ENCODE assay signal across 8 mouse cellular contexts in genomic region chr12:111041196-111041595, GRCm38 (mm10). TPM values are rescaled to one million over a fixed set of nuclear protein-coding genes. Genes with fewer than 3 reads are reported as not detected.
DNase-seq lines count a peak whose midpoint lies in the region; ATAC-seq and TF ChIP-seq lines count a peak whose summit lies in the region.

No protein-coding gene starts in this region.

- H3K27me3 ChIP-seq in forebrain, embryonic 16.5 days (replicated peaks; ENCODE audit: control insufficient read depth, insufficient read depth, low read length) = no peaks in the 10 kb centered on the region
- H3K27me3 ChIP-seq in intestine, postnatal 0 days (replicated peaks; ENCODE audit: control insufficient read depth, insufficient read depth, low read length) = no peaks in the 10 kb centered on the region
- H3K27me3 ChIP-seq in lung, embryonic 15.5 days = no peaks in the 10 kb centered on the region

- peak overlapping the region; percentile 99 for H3K4me3 ChIP-seq in forebrain, embryonic 16.5 days (replicated peaks; ENCODE audit: low read length)
- H3K4me3 ChIP-seq in intestine, postnatal 0 days (ENCODE audit: low read depth, low read length) = peak overlapping the region; percentile 90
- peak overlapping the region; percentile 93 for H3K4me3 ChIP-seq in lung, embryonic 15.5 days

- H3K27ac ChIP-seq in forebrain, embryonic 16.5 days (ENCODE audit: low read length) = no peak overlapping the region
- H3K27ac ChIP-seq in intestine, postnatal 0 days (ENCODE audit: low read depth, low read length) = no peak overlapping the region
- H3K27ac ChIP-seq in lung, embryonic 15.5 days = no peak overlapping the region

- ATAC-seq in forebrain, embryonic 16.5 days = no peak
- ATAC-seq in intestine, postnatal 0 days = no peak
- ATAC-seq in lung, embryonic 15.5 days (ENCODE audit: borderline replicate concordance, extremely low read depth, low FRiP score, low TSS enrichment) = no peak
- 0 out of 2 replicates have a peak, but pooled peaks have one; percentile 11 for ATAC-seq in neutrophil, adult 5-6 weeks (ENCODE audit: extremely low read depth, insufficient number of reproducible peaks, low FRiP score, poor library complexity, severe bottlenecking)
- ATAC-seq in granulocyte monocyte progenitor cell, adult 5-6 weeks (replicated peaks; ENCODE audit: poor library complexity, severe bottlenecking) = no peak

- DNase-seq in Muller cell, postnatal 12 days (ENCODE audit: inconsistent ontology term) = peak; percentile 39
- DNase-seq in cerebellum, adult 18-20 months = peak; percentile 33
- no peak for DNase-seq in layer of hippocampus, adult 8-10 months (ENCODE audit: low spot score in 2 of 2)

- H3K9ac ChIP-seq in forebrain, embryonic 16.5 days (replicated peaks; ENCODE audit: low read depth, low read length) = 0 out of 2 replicates have a peak overlapping the region, but pooled peaks have one; percentile 30
- no peak overlapping the region for H3K9ac ChIP-seq in intestine, postnatal 0 days (ENCODE audit: low read depth, low read length)
- H3K9ac ChIP-seq in lung, embryonic 15.5 days = 0 out of 2 replicates have a peak overlapping the region, but pooled peaks have one; percentile 93

- peaks cover 18% of the 10 kb centered on the region for H3K4me1 ChIP-seq in forebrain, embryonic 16.5 days (replicated peaks; ENCODE audit: control insufficient read depth, insufficient read depth, low read length)
- H3K4me1 ChIP-seq in intestine, postnatal 0 days (replicated peaks; ENCODE audit: control insufficient read depth, insufficient read depth, low read length) = peaks cover 5% of the 10 kb centered on the region; the same call in 1 of the 2 replicates
- peaks cover 21% of the 10 kb centered on the region for H3K4me1 ChIP-seq in lung, embryonic 15.5 days

- peak overlapping the region; percentile 83 for H3K4me2 ChIP-seq in forebrain, embryonic 16.5 days (ENCODE audit: low read length)
- peak overlapping the region; percentile 100 for H3K4me2 ChIP-seq in intestine, postnatal 0 days (replicated peaks; ENCODE audit: low read depth)
- H3K4me2 ChIP-seq in lung, embryonic 15.5 days = peak overlapping the region; percentile 92

- H3K36me3 ChIP-seq in forebrain, embryonic 16.5 days (ENCODE audit: control insufficient read depth, insufficient read depth) = no peaks in the 10 kb centered on the region
- peaks cover 13% of the 10 kb centered on the region for H3K36me3 ChIP-seq in intestine, postnatal 0 days (ENCODE audit: control insufficient read depth, insufficient read depth)
- peaks cover 9% of the 10 kb centered on the region; the same call in 1 of the 2 replicates for H3K36me3 ChIP-seq in lung, embryonic 15.5 days

- peak; percentile 78 for TF ChIP-seq CTCF in intestine, postnatal 0 days (IDR thresholded peaks at IDR 0.05; ENCODE audit: low read depth)

- 43% methylated on average over 4 of the region's 4 CpGs for WGBS in forebrain, embryonic 16.5 days
- 23% methylated on average over 4 of the region's 4 CpGs for WGBS in intestine, postnatal 0 days
- WGBS in lung, embryonic 15.5 days = 21% methylated on average over 4 of the region's 4 CpGs

- no peaks in the 10 kb centered on the region for H3K9me3 ChIP-seq in forebrain, embryonic 16.5 days (ENCODE audit: control insufficient read depth, low read length)
- no peaks in the 10 kb centered on the region for H3K9me3 ChIP-seq in intestine, postnatal 0 days (ENCODE audit: control insufficient read depth)
- no peaks in the 10 kb centered on the region for H3K9me3 ChIP-seq in lung, embryonic 15.5 days

RNA-seq across cellular contexts. Expression of gene Rcor1, which starts 2.0 kb away (rescaled TPM):
- 7.6 and 8.3 TPM in 2 replicates for polyA plus RNA-seq in forebrain, embryonic 16.5 days (2015; fragmentation: Nextera tagmentation; extraction: Ambion mirVana)
- 7.0 and 7.9 TPM in 2 replicates for polyA plus RNA-seq in intestine, postnatal 0 days (2015; fragmentation: Nextera tagmentation; extraction: Ambion mirVana)
- polyA plus RNA-seq in lung, embryonic 15.5 days (2015; fragmentation: Nextera tagmentation; extraction: Ambion mirVana) = 10.9 and 11.4 TPM in 2 replicates
- total RNA-seq in neutrophil, adult 5-6 weeks (2017) = 25.9 and 29.7 TPM in 2 replicates
- total RNA-seq in granulocyte monocyte progenitor cell, adult 5-6 weeks (2014; fragmentation: Nextera tagmentation) = 36.3 and 44.3 TPM in 2 replicates
- 29.1 and 31.7 TPM in 2 replicates for total RNA-seq in granulocyte monocyte progenitor cell, adult 5-6 weeks (2017)
- total RNA-seq in layer of hippocampus, adult 8-10 months (2022) = 10 to 100 TPM; 14.9 to 19.8 (median 17.1) TPM

Comparison
In these comparisons a context has a peak if more than half of its experiments do, and no peak if none do; other contexts are left out.
1. DNase-seq: peak in Muller cell, postnatal 12 days (single experiment) and cerebellum, adult 18-20 months (2 of 2); none in layer of hippocampus, adult 8-10 months (0 of 2).
2. Peak in every context shown above with its lines, with median percentiles within 50 percentile points of each other: H3K4me2 ChIP-seq and H3K4me3 ChIP-seq.